Mouse (Mus musculus) forebrain, embryonic 13.5 days (tissue): ENCODE data around the gene Aif1l. TPM values are rescaled to one million over a fixed set of nuclear protein-coding genes. Genes with fewer than 3 reads are reported as not detected.

Experiments used
- ATAC-seq: fragments of 200-750 bp; cut with Nextera tagmentation; 2 replicates; pipeline ENCODE4 v1.8.0; 2017
- H3K27ac ChIP-seq: fragments of 300-500 bp; sonication (generic); 2 replicates; pipeline ENCODE4 v1.5.1; 2015; ENCODE audit warnings: inconsistent platforms, mild to moderate bottlenecking, moderate library complexity
- H3K27me3 ChIP-seq: fragments of 300-500 bp; sonication (generic); 2 replicates; pipeline ENCODE4 v1.6.1; 2015; ENCODE audit warnings: mild to moderate bottlenecking, inconsistent platforms
- H3K36me3 ChIP-seq: fragments of 300-500 bp; sonication (generic); 2 replicates; pipeline ENCODE4 v1.6.1; 2015; ENCODE audit warnings: mild to moderate bottlenecking, inconsistent platforms; ENCODE audit not compliant: poor library complexity, severe bottlenecking
- H3K4me1 ChIP-seq: fragments of 300-500 bp; sonication (generic); 2 replicates; pipeline ENCODE4 v1.6.1; 2015; ENCODE audit warnings: inconsistent platforms
- H3K4me2 ChIP-seq: fragments of 300-500 bp; sonication (generic); 2 replicates; pipeline ENCODE4 v1.6.1; 2015; ENCODE audit warnings: inconsistent platforms, mild to moderate bottlenecking, moderate library complexity
- H3K4me3 ChIP-seq: fragments of 300-500 bp; sonication (generic); 2 replicates; pipeline ENCODE4 v1.5.1; 2015; ENCODE audit warnings: mild to moderate bottlenecking, inconsistent platforms
- H3K9ac ChIP-seq: fragments of 300-500 bp; sonication (generic); 2 replicates; pipeline ENCODE4 v1.6.1; 2015; ENCODE audit warnings: mild to moderate bottlenecking, inconsistent platforms
- H3K9me3 ChIP-seq: fragments of 300-500 bp; sonication (generic); replicated peaks from 2 replicates; pipeline ENCODE4 v1.6.1; 2016; ENCODE audit warnings: inconsistent platforms
- WGBS: fragments of 180-500 bp; shearing (Covaris S2); methylation state at CpG from one replicate; pipeline ENCODE4 v1.1.7; 2015; 5-methylcytosine and 5-hydroxymethylcytosine counted together
- polyA plus RNA-seq: library from polyadenylated mRNA; unstranded; fragments of >200 nt; fragmentation: Nextera tagmentation; extraction: Ambion mirVana; gene quantifications from 2 replicates; pipeline ENCODE4 v1.2.1, GENCODE M21; 2015

Aif1l gene
- polyA plus RNA-seq, 1 experiment from 2014 or later = 74.8 TPM

DNA sequence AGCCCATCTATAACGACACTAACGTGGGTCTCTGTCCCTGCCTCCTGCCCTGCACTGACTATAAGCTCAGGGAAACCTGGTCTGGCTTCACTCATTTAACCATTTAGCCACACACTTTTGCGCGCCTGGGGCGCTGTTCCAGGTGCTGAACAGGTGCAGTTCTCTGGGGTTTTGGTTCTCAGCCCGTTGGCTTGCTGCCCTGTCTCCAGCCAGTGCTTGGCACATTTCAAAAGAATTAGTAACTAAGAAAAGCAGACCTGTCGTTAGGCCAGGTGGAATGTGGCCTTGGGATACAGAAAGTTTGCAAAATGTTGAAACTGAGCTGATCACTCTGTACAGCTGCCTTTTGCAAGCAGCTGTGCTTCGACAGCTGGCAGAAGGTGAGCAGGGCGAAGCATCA is 25.1 kb upstream of the Aif1l start:
- H3K9ac ChIP-seq = no peak overlapping the region
- no peak overlapping the region for H3K4me2 ChIP-seq
- H3K36me3 ChIP-seq = no peaks in the 10 kb centered on the region
- no peaks in the 10 kb centered on the region for H3K9me3 ChIP-seq
- peaks cover 6% of the 10 kb centered on the region; the same call in 1 of the 2 replicates for H3K27me3 ChIP-seq
- H3K4me3 ChIP-seq = no peak overlapping the region
- ATAC-seq = no peak
- H3K27ac ChIP-seq = no peak overlapping the region
- 29% methylated on average over 9 of the region's 9 CpGs for WGBS
- H3K4me1 ChIP-seq = no peaks in the 10 kb centered on the region

- Histone ChIP-seq H3K9ac (no peak overlapping the region), H3K4me2 (no peak overlapping the region), H3K4me1 (no peaks in the 10 kb centered on the region), H3K27me3 (peaks cover 5% of the 10 kb centered on the region; the same call in 1 of the 2 replicates), H3K27ac (no peak overlapping the region), H3K4me3 (no peak overlapping the region), H3K36me3 (no peaks in the 10 kb centered on the region), H3K9me3 (no peaks in the 10 kb centered on the region)
- no peak for ATAC-seq
- 61% methylated on average over 4 of the region's 4 CpGs for WGBS
These were observed 24.0 kb upstream of the Aif1l start for GRCm38 (mm10) chr2:31925936-31926335.

- Histone ChIP-seq H3K36me3 (no peaks in the 10 kb centered on the region), H3K27me3 (no peaks in the 10 kb centered on the region), H3K4me3 (no peak overlapping the region), H3K9ac (no peak overlapping the region), H3K4me2 (no peak overlapping the region), H3K9me3 (no peaks in the 10 kb centered on the region), H3K4me1 (peaks cover 3% of the 10 kb centered on the region; the same call in 1 of the 2 replicates), H3K27ac (no peak overlapping the region)
- WGBS = 89% methylated on average over 3 of the region's 3 CpGs
- ATAC-seq = no peak
These were observed 20.3 kb upstream of the Aif1l start for GRCm38 (mm10) chr2:31929664-31930063.

DNA sequence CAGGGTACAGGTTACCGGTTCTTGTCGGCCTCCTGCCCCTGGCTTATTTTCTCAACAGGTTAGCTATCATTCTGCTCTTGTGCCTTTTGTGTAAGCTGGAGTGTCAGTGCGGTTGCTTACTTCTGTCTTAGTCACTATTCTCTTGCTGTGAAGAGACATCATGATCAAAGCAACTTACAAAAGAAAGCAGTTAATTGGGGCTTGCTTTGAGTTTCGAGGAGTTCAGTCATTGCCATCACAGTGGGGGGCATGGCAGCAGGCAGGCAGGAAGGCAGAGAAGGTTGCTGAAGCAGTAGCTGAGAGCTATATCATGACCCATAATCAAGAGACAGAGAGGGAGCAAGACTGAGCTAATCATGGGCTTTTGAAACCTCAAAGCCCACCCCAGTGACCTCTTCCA is 15.4 kb upstream of the Aif1l start:
- 15% methylated on average over 4 of the region's 4 CpGs for WGBS
- no peak for ATAC-seq
- Histone ChIP-seq H3K36me3 (no peaks in the 10 kb centered on the region), H3K4me3 (no peak overlapping the region), H3K9ac (no peak overlapping the region), H3K27ac (no peak overlapping the region), H3K4me1 (peaks cover 7% of the 10 kb centered on the region; the same call in 1 of the 2 replicates), H3K9me3 (no peaks in the 10 kb centered on the region), H3K4me2 (no peak overlapping the region), H3K27me3 (no peaks in the 10 kb centered on the region)

- Histone ChIP-seq H3K4me1 (peaks cover 7% of the 10 kb centered on the region; the same call in 1 of the 2 replicates), H3K27me3 (no peaks in the 10 kb centered on the region), H3K9me3 (no peaks in the 10 kb centered on the region), H3K27ac (no peak overlapping the region), H3K4me2 (no peak overlapping the region), H3K36me3 (no peaks in the 10 kb centered on the region), H3K9ac (no peak overlapping the region), H3K4me3 (no peak overlapping the region)
- 40% methylated on average over 4 of the region's 4 CpGs for WGBS
- ATAC-seq = no peak
These were observed 14.9 kb upstream of the Aif1l start for GRCm38 (mm10) chr2:31935054-31935453.

- Histone ChIP-seq H3K27me3 (no peaks in the 10 kb centered on the region), H3K36me3 (no peaks in the 10 kb centered on the region), H3K4me3 (no peak overlapping the region), H3K4me2 (no peak overlapping the region), H3K9me3 (no peaks in the 10 kb centered on the region), H3K9ac (no peak overlapping the region), H3K4me1 (peaks cover 7% of the 10 kb centered on the region; the same call in 1 of the 2 replicates), H3K27ac (no peak overlapping the region)
- WGBS = 100% methylated on average over 1 of the region's 1 CpGs
- ATAC-seq = no peak
These were observed 11.6 kb upstream of the Aif1l start for GRCm38 (mm10) chr2:31938298-31938697.

GRCm38 (mm10) chr2:31943011-31943410 is 6.9 kb upstream of the Aif1l start:
- no peaks in the 10 kb centered on the region for H3K36me3 ChIP-seq
- H3K4me3 ChIP-seq = no peak overlapping the region
- no peaks in the 10 kb centered on the region for H3K9me3 ChIP-seq
- H3K9ac ChIP-seq = no peak overlapping the region
- 0 out of 2 replicates have a peak, but pooled peaks cover 4% of the 10 kb centered on the region for H3K27me3 ChIP-seq
- no peak overlapping the region for H3K27ac ChIP-seq
- H3K4me1 ChIP-seq = no peaks in the 10 kb centered on the region
- no peak for ATAC-seq
- no peak overlapping the region for H3K4me2 ChIP-seq
- 82% methylated on average over 4 of the region's 4 CpGs for WGBS

DNA sequence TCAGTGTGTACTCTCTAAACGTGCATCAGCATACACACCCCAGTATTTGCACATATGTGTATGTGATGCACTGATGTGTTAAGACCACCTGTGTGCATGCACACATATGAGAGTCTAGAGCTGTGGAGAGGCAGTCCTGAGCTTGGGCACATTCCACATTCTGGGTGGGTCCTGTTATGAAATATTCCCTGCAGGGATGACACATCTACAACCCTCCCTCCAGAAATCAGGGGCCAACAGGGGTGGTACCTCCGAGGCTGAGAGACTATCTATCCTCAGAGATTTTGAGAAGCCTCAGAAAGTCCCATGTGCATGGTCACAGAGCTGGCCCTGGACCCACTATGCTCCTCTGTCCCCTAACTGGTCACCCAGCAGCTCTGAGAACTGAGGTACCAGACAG is 4.4 kb upstream of the Aif1l start:
- Histone ChIP-seq H3K9ac (no peak overlapping the region), H3K27ac (no peak overlapping the region), H3K27me3 (peaks cover 4% of the 10 kb centered on the region; the same call in 1 of the 2 replicates), H3K9me3 (no peaks in the 10 kb centered on the region), H3K4me1 (peaks cover 7% of the 10 kb centered on the region), H3K36me3 (no peaks in the 10 kb centered on the region), H3K4me2 (no peak overlapping the region), H3K4me3 (no peak overlapping the region)
- WGBS = 83% methylated on average over 2 of the region's 2 CpGs
- ATAC-seq = no peak

- WGBS = 83% methylated on average over 6 of the region's 6 CpGs
- no peaks in the 10 kb centered on the region for H3K9me3 ChIP-seq
- H3K27ac ChIP-seq = no peak overlapping the region
- peaks cover 34% of the 10 kb centered on the region for H3K4me1 ChIP-seq
- no peak overlapping the region for H3K4me3 ChIP-seq
- H3K9ac ChIP-seq = no peak overlapping the region
- peaks cover 4% of the 10 kb centered on the region; the same call in 1 of the 2 replicates for H3K27me3 ChIP-seq
- H3K4me2 ChIP-seq = no peak overlapping the region
- H3K36me3 ChIP-seq = peaks cover 14% of the 10 kb centered on the region; the same call in 1 of the 2 replicates
- no peak for ATAC-seq
These were observed 1.5 kb upstream of the Aif1l start for GRCm38 (mm10) chr2:31948392-31948791.

- Histone ChIP-seq H3K4me1 (peaks cover 38% of the 10 kb centered on the region), H3K4me2 (no peak overlapping the region), H3K9ac (no peak overlapping the region), H3K27ac (no peak overlapping the region), H3K9me3 (no peaks in the 10 kb centered on the region), H3K27me3 (peaks cover 4% of the 10 kb centered on the region; the same call in 1 of the 2 replicates), H3K36me3 (peaks cover 18% of the 10 kb centered on the region; the same call in 1 of the 2 replicates), H3K4me3 (no peak overlapping the region)
- WGBS = 80% methylated on average over 6 of the region's 6 CpGs
- no peak for ATAC-seq
These were observed 1.1 kb upstream of the Aif1l start for GRCm38 (mm10) chr2:31948801-31949200.

- peak overlapping the region; percentile 83 for H3K4me3 ChIP-seq
These were observed 1.0 kb downstream of the Aif1l start for GRCm38 (mm10) chr2:31950966-31951365.

DNA sequence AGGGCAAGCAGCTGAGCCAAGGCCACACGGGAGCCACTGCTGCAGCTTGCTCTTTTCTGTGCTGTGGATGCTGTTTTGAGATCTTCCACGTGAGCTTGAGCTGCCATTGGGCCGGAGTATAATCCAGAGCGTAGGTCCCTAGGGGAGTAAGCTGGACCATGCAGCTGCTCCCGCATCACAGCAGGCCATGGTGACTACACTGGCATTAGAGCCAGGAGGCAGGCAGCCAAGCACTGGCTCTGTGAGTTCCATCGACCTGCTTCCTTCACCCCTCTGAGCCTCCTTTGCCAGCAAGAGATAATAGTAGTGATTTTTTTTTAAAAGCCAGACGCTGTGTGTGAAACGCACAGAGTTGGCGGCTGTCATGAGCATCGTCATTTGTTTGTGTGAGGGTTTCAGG is 2.3 kb downstream of the Aif1l start:
- 0 out of 2 replicates have a peak overlapping the region, but pooled peaks have one; percentile 25 for H3K27ac ChIP-seq
- H3K9ac ChIP-seq = peak overlapping the region; percentile 37; the same call in 1 of the 2 replicates
- no peaks in the 10 kb centered on the region for H3K9me3 ChIP-seq
- H3K4me3 ChIP-seq = no peak overlapping the region
- 83% methylated on average over 10 of the region's 10 CpGs for WGBS
- H3K4me2 ChIP-seq = peak overlapping the region; percentile 92
- no peaks in the 10 kb centered on the region; the same call in 1 of the 2 replicates for H3K27me3 ChIP-seq
- peaks cover 44% of the 10 kb centered on the region for H3K4me1 ChIP-seq
- H3K36me3 ChIP-seq = peaks cover 37% of the 10 kb centered on the region
- ATAC-seq = no peak

More at GRCm38 (mm10) chr2:31950966-31951365, 1.0 kb downstream of the Aif1l start:
- peak overlapping the region; percentile 83 for H3K9ac ChIP-seq
- H3K9me3 ChIP-seq = no peaks in the 10 kb centered on the region
- H3K27me3 ChIP-seq = peaks cover 4% of the 10 kb centered on the region; the same call in 1 of the 2 replicates
- 17% methylated on average over 9 of the region's 9 CpGs for WGBS
- H3K36me3 ChIP-seq = peaks cover 34% of the 10 kb centered on the region; the same call in 1 of the 2 replicates
- peak overlapping the region; percentile 92 for H3K4me2 ChIP-seq
- no peak overlapping the region for H3K27ac ChIP-seq
- H3K4me1 ChIP-seq = peaks cover 44% of the 10 kb centered on the region
- no peak for ATAC-seq

DNA sequence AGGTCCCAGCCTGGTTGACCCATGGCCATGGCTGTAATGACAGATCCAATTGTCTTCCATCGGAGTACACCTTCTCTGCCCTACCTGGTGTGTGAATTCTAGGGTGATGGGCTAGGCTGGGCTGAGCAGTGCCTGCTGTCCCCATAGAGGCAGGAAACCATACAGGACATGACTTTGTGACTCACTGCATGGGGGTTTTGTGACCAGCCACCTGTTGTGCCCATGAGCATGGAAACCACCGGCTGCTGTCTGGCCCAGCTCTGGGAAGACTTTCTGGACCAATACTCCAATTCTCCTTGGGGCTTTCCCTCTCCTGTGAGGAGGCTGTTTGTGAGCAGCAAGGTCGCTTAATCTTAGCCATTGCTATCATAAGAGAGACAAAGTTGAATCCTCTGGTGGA is 2.8 kb downstream of the Aif1l start:
- H3K27me3 ChIP-seq = no peaks in the 10 kb centered on the region; the same call in 1 of the 2 replicates
- H3K9me3 ChIP-seq = no peaks in the 10 kb centered on the region
- H3K9ac ChIP-seq = no peak overlapping the region; the same call in 1 of the 2 replicates
- H3K27ac ChIP-seq = no peak overlapping the region
- peaks cover 44% of the 10 kb centered on the region for H3K4me1 ChIP-seq
- WGBS = 88% methylated on average over 3 of the region's 3 CpGs
- H3K4me3 ChIP-seq = no peak overlapping the region
- H3K4me2 ChIP-seq = peak overlapping the region; percentile 92
- H3K36me3 ChIP-seq = peaks cover 40% of the 10 kb centered on the region
- ATAC-seq = no peak
